Mouse (Mus musculus) neural tube, embryonic 10.5 days (tissue): Measurements from ENCODE around the gene Gm16223.

Experiments
- DNase-seq: peaks from one replicate; pipeline ENCODE4 v3.0.0-alpha.2; 2017; ENCODE audit warnings: low spot score; ENCODE audit errors: extremely low spot score

Gm16223 gene

GRCm38 (mm10) chr5:42212353-42212752 is 144.6 kb downstream of the Gm16223 start:
- DNase-seq, result no peak

GRCm38 (mm10) chr5:42224840-42225239 is 157.1 kb downstream of the Gm16223 start:
- DNase-seq, result no peak

- DNase-seq, result no peak
Measured at GRCm38 (mm10) chr5:42228631-42229030, 160.9 kb downstream of the Gm16223 start.

- DNase-seq, result no peak
Measured at GRCm38 (mm10) chr5:42239291-42239690, 171.5 kb downstream of the Gm16223 start.

GRCm38 (mm10) chr5:42239806-42240205 is 172.0 kb downstream of the Gm16223 start:
- DNase-seq, result no peak

- DNase-seq, result no peak
Measured at GRCm38 (mm10) chr5:42250376-42250775, 182.6 kb downstream of the Gm16223 start.
